ENCODE assay signal across 8 mouse cellular contexts in the genomic region with DNA sequence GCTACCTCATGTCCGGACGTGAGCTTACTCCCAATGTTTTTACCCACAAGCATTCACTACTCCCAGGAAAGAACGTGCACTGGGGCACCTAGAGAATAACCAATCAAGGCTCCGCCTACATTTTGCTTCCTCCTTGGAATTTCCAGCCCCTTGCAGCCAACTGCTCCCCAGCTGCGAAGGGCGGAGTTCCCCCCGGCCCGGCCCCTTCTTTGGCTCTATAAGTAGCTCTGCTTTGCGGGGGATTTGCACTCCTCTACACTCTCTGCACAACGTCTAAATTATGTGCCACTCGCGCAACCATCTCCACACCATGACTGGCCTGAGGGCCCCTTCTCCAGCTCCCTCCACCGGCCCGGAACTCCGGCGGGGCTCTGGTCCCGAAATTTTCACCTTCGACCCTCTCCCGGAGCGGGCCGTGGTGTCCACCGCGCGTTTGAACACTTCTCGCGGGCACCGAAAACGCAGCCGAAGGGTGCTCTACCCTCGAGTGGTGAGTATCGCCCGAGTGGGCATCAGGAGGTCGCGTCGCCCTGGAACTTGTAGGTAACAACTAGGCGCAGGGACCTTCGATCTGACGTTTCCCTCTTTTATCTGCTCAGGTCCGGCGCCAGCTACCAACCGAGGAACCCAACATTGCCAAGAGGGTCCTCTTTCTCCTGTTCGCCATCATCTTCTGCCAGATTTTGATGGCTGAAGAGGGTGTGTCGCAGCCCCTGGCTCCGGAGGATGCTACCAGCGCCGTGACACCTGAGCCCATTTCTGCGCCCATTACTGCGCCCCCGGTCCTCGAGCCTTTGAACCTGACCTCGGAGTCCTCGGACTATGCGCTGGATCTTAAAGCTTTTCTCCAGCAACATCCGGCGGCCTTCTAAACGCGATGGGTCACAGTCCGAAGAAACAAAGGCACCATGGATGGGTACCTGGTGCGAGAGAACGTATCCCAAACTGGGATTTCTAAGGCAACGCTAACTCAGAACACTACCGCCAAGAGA. TPM values are rescaled to one million over a fixed set of nuclear protein-coding genes. Genes with fewer than 3 reads are reported as not detected.
DNase-seq lines count a peak whose midpoint lies in the region; ATAC-seq lines count a peak whose summit lies in the region.

TSS of gene Ier3 (plus strand) at position 246 of the 992 bp plus-strand sequence.

- peak within 1 kb of the TSS; percentile 65 for H3K4me3 ChIP-seq in intestine, embryonic 14.5 days (ENCODE audit: low read depth, low read length)
- peak within 1 kb of the TSS; percentile 64 for H3K4me3 ChIP-seq in limb, embryonic 15.5 days
- H3K4me3 ChIP-seq in midbrain, embryonic 15.5 days = peak within 1 kb of the TSS; percentile 67

- peak; percentile 66 for DNase-seq in layer of hippocampus, adult 9-11 months
- no peak for DNase-seq in layer of hippocampus, adult 18-20 months (ENCODE audit: low spot score in 2 of 2)
- DNase-seq in embryo, embryonic 10 days (ENCODE audit: low spot score) = peak; percentile 78
- peak; percentile 77 to 79 for DNase-seq in gastrocnemius, postnatal 36 days
- DNase-seq in intestine, embryonic 14.5 days (ENCODE audit: low spot score) = peak; percentile 91
- peak; percentile 67 to 71 for DNase-seq in spleen, postnatal 10 days (ENCODE audit: low spot score in 2 of 2)

- under 1% methylated on average over 62 of the region's 62 CpGs for WGBS in intestine, embryonic 14.5 days
- under 1% methylated on average over 62 of the region's 62 CpGs for WGBS in limb, embryonic 15.5 days
- under 1% methylated on average over 62 of the region's 62 CpGs for WGBS in midbrain, embryonic 15.5 days

- H3K27ac ChIP-seq in intestine, embryonic 14.5 days (ENCODE audit: low read depth) = peak within 1 kb of the TSS; percentile 54; the same call in 1 of the 2 replicates
- H3K27ac ChIP-seq in limb, embryonic 15.5 days = peak within 1 kb of the TSS; percentile 85
- H3K27ac ChIP-seq in midbrain, embryonic 15.5 days = peak within 1 kb of the TSS; percentile 85; the same call in 1 of the 2 replicates

- peak; percentile 56 for ATAC-seq in intestine, embryonic 14.5 days (replicated peaks; ENCODE audit: low FRiP score, low TSS enrichment, low read depth)
- peak; percentile 66 for ATAC-seq in limb, embryonic 15.5 days (ENCODE audit: insufficient number of reproducible peaks, low FRiP score, low TSS enrichment, low read depth)
- ATAC-seq in midbrain, embryonic 15.5 days (replicated peaks) = no peak

- H3K4me2 ChIP-seq in intestine, embryonic 14.5 days (ENCODE audit: low read length) = peak within 1 kb of the TSS; percentile 98
- H3K4me2 ChIP-seq in limb, embryonic 15.5 days = peak within 1 kb of the TSS; percentile 94
- peak within 1 kb of the TSS; percentile 84 for H3K4me2 ChIP-seq in midbrain, embryonic 15.5 days

- H3K9ac ChIP-seq in intestine, embryonic 14.5 days (ENCODE audit: low read length) = peak within 1 kb of the TSS; percentile 64
- H3K9ac ChIP-seq in limb, embryonic 15.5 days = peak within 1 kb of the TSS; percentile 65
- peak within 1 kb of the TSS; percentile 68 for H3K9ac ChIP-seq in midbrain, embryonic 15.5 days

- H3K27me3 ChIP-seq in intestine, embryonic 14.5 days (replicated peaks; ENCODE audit: control insufficient read depth, insufficient read depth, low read length) = no peaks in the 10 kb centered on the region
- H3K27me3 ChIP-seq in limb, embryonic 15.5 days = no peaks in the 10 kb centered on the region
- peaks cover 9% of the 10 kb centered on the region; the same call in 1 of the 2 replicates for H3K27me3 ChIP-seq in midbrain, embryonic 15.5 days (replicated peaks)

- intact Hi-C loops in gastrocnemius, postnatal 36 days (cut with DNase I) = loop anchor here (5.0 kb wide), 1 partner anchor 366 kb away; no protein-coding TSS in a partner anchor

- H3K9me3 ChIP-seq in intestine, embryonic 14.5 days (ENCODE audit: control insufficient read depth, low read length) = no peaks in the 10 kb centered on the region
- H3K9me3 ChIP-seq in limb, embryonic 15.5 days = no peaks in the 10 kb centered on the region
- H3K9me3 ChIP-seq in midbrain, embryonic 15.5 days = no peaks in the 10 kb centered on the region

- peaks cover 19% of the 10 kb centered on the region for H3K4me1 ChIP-seq in intestine, embryonic 14.5 days (replicated peaks; ENCODE audit: control insufficient read depth, insufficient read depth, low read length)
- peaks cover 43% of the 10 kb centered on the region for H3K4me1 ChIP-seq in limb, embryonic 15.5 days
- H3K4me1 ChIP-seq in midbrain, embryonic 15.5 days = peaks cover 32% of the 10 kb centered on the region

- peaks cover 18% of the 10 kb centered on the region for H3K36me3 ChIP-seq in intestine, embryonic 14.5 days (ENCODE audit: control insufficient read depth, insufficient read depth, low read length)
- peaks cover 21% of the 10 kb centered on the region for H3K36me3 ChIP-seq in limb, embryonic 15.5 days
- H3K36me3 ChIP-seq in midbrain, embryonic 15.5 days (replicated peaks) = peaks cover 2% of the 10 kb centered on the region; the same call in 1 of the 2 replicates

RNA-seq across cellular contexts. Expression of gene Ier3, which starts in this region (rescaled TPM):
- 1 to 10 TPM; 5.2 to 6.0 TPM for total RNA-seq in layer of hippocampus, adult 18-20 months (2021)
- 1 to 10 TPM; 5.3 to 5.4 TPM for total RNA-seq in gastrocnemius, postnatal 36 days (2021)
- 4.4 and 5.1 TPM in 2 replicates for polyA plus RNA-seq in intestine, embryonic 14.5 days (2014; fragmentation: Nextera tagmentation; extraction: Ambion mirVana)
- polyA plus RNA-seq in limb, embryonic 15.5 days (2015; fragmentation: Nextera tagmentation; extraction: Ambion mirVana) = 23.2 and 27.5 TPM in 2 replicates
- polyA plus RNA-seq in midbrain, embryonic 15.5 days (2015; fragmentation: Nextera tagmentation; extraction: Ambion mirVana) = 9.7 and 9.9 TPM in 2 replicates

Comparison
In these comparisons a context has a peak if more than half of its experiments do, and no peak if none do; other contexts are left out.
1. DNase-seq: peak in layer of hippocampus, adult 9-11 months (single experiment), embryo, embryonic 10 days (single experiment), gastrocnemius, postnatal 36 days (2 of 2), intestine, embryonic 14.5 days (single experiment) and spleen, postnatal 10 days (2 of 2); none in layer of hippocampus, adult 18-20 months (0 of 2).
2. Peak in every context shown above with its lines, with median percentiles within 50 percentile points of each other: H3K27ac ChIP-seq, H3K4me2 ChIP-seq, H3K4me3 ChIP-seq and H3K9ac ChIP-seq.